Mouse (Mus musculus) layer of hippocampus, adult 2 months (tissue): ENCODE results near the gene Impdh1. TPM values are rescaled to one million over a fixed set of nuclear protein-coding genes. Genes with fewer than 3 reads are reported as not detected.
"Not testable (repeated sequence)": the region's sequence is repeated elsewhere in the genome, so short reads cannot be mapped to it uniquely, and the experiment has no call there.

ENCODE experiments used
- DNase-seq, 2 experiments: peaks; one replicate each; pipeline ENCODE4 v3.0.0; 2022; ENCODE audit warnings: low spot score in 2 of 2
- H3K27ac ChIP-seq: fragments of 200-600 bp; 2 replicates; pipeline ENCODE4 v1.8.1; 2022
- H3K4me3 ChIP-seq: fragments of 200-600 bp; 2 replicates; pipeline ENCODE4 v1.8.1; 2022; ENCODE audit warnings: mild to moderate bottlenecking
- CTCF ChIP-seq: fragments of 200-600 bp; conservative IDR thresholded peaks from 2 replicates; pipeline ENCODE4 v1.8.1; 2022; ENCODE audit warnings: antibody characterized with exemption, mild to moderate bottlenecking, moderate library complexity
- total RNA-seq, 2 experiments: library from RNA; stranded (reverse); gene quantifications; 2 replicates each; pipeline ENCODE4 v1.2.3; 2021

Gene Impdh1
- total RNA-seq, 2 experiments from 2014 or later: 40.7 to 47.5 TPM

DNA sequence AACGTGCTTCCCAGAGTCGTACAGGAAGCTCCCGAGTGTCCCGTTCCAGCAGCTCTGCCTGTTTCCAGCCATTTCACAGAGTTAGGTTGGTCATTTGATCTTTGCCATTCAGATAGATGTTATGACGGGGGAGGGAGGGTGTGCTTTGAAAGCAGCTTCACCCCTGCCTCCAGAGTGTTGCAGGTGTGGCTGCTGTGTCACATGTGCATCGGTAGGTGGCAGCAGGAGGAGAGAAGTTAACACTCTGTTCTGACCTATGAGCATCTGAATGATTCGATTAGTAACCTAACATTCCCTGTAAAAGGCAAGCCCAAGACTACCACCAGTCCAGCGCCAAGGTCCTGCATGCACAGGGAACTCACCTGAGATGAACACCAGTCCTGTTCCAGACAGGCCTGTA is 18.1 kb upstream of the Impdh1 start:
- Histone ChIP-seq H3K27ac (no peak overlapping the region), H3K4me3 (no peak overlapping the region)
- TF ChIP-seq CTCF: peak; percentile 70
- no peak for DNase-seq

DNA sequence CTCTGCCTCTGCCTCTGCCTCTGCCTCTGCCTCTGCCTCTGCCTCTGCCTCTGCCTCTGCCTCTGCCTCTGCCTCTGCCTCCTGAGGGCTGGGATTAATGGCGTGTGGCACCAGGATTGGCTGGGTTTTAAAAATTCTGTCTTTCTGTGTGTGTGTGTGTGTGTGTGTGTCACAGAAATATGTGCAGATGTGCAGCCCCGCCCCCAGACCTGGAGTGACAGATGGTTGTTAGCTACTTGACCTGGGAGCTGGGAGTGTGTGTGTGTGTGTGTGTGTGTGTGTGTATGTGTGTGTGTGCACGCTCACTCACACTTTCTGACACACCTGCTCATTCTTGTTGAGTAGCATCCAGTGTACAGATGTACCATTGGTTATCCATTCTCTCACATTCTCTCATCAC is 17.5 kb upstream of the Impdh1 start:
- no peak for DNase-seq
- no peak overlapping the region for H3K4me3 ChIP-seq
- TF ChIP-seq CTCF: no peak

DNA sequence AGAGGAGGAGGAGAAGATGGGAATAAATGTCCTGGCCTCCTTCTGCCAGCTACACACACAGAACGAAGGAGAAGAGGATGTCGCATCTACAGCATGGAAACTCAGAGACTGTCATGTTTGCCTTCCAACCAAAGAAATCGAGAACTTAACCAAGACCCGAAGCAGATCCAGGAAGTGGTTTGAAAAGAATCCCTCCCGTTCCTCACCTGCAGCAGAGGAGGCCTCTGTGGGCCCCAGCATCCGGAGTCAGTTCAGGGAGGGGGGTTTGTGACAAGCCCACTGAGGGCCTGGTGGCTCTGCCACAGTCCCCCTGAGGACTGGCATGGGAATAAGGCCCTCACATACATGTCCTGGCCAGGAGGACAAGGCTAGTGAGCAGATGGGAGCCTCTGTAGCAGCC is 16.2 kb upstream of the Impdh1 start:
- TF ChIP-seq CTCF: no peak
- no peak for DNase-seq
- Histone ChIP-seq H3K4me3 (no peak overlapping the region), H3K27ac (no peak overlapping the region)

More for the DNA sequence above, 17.5 kb upstream of the Impdh1 start:
- no peak overlapping the region for H3K27ac ChIP-seq

DNA sequence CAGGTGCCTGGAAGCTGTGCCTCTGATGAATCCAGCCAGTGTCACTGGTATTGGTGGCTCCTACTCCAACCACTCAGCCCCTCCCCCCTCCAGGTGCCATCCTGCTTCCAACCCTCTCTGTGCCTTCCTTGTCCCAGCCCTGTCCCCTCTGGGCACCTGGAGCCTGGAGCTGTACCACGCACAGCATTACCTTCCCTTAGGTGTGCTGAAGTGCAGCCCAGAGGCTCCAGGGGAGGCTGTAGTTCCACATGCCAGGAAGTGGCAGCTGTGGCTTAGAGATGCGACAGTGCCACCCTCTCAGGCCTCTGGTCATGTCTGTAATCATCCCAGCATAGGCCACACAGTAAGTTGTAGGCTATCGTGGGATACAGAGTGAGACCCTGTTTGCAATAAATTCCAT is 15.6 kb upstream of the Impdh1 start:
- Histone ChIP-seq H3K4me3 (no peak overlapping the region), H3K27ac (no peak overlapping the region)
- no peak for TF ChIP-seq CTCF

DNA sequence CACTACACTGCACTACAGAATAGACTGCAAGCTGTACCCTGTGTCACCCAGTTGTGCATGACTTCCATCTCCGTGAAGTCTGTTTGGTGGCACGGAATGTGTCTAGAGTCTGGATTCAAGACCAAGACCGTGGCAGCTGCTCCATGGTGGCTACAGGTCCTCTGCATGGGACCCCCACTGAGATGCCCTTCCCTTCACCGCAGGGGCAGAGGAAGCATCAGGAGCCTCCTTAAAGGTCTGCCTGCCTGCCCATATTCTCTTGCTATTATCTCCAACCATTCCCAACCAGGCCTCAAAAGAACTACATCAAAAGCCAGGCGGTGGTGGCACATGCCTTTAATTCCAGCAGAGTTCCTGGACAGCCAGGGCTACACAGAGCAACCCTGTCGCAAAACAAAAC is 14.2 kb upstream of the Impdh1 start:
- TF ChIP-seq CTCF: no peak
- Histone ChIP-seq H3K27ac (no peak overlapping the region), H3K4me3 (no peak overlapping the region)
- no peak for DNase-seq

More for the DNA sequence above, 15.6 kb upstream of the Impdh1 start:
- no peak for DNase-seq

DNA sequence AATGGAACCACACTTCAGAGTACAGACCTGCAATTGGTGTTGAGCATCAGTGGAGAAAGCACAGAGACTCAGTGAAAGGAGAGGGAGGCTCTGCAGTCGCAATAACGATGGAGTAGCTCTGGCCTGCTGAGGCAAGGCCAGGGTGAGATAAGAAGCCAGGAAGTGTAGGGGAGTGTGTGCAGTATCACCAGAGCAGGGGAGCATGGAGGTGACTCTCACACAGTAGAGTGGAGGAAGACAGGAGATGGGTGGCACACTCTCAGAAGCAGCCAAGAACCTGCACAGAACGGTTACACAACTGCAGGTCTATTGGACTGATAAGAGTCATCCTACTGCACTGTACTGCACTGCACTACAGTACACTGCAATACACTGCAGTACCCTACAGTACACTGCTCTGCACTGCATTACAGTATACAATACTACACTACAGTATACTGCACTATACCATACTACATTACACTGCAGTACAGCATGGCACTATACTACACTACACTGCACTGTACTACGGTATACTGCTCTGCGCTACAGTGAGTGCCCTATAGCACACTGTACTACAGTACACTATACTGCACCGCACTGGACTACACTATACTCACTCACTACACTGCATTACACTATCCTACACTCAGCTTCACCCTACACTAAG is 13.2 kb upstream of the Impdh1 start:
- TF ChIP-seq CTCF: no peak
- no peak for DNase-seq
- Histone ChIP-seq H3K4me3 (no peak overlapping the region), H3K27ac (no peak overlapping the region)

DNA sequence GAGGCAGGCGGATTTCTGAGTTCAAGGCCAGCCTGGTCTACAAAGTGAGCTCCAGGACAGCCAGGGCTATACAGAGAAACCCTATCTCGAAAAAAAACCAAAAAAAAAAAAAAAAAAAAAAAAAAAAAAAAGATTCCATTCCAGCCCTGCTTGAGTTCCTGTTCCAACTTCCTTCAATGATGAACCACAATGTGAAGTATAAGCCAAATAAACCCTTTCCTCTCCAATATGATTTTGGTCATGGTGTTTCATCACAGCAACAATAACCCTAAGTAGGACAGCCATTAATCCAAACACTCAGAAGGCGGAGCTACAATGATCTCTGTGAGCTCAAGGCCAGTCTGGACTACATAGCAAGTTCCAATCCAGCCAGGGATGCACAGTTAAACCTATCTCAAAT is 1.6 kb upstream of the Impdh1 start:
- DNase-seq, H3K4me3 ChIP-seq, H3K27ac ChIP-seq: not testable (repeated sequence)

DNA sequence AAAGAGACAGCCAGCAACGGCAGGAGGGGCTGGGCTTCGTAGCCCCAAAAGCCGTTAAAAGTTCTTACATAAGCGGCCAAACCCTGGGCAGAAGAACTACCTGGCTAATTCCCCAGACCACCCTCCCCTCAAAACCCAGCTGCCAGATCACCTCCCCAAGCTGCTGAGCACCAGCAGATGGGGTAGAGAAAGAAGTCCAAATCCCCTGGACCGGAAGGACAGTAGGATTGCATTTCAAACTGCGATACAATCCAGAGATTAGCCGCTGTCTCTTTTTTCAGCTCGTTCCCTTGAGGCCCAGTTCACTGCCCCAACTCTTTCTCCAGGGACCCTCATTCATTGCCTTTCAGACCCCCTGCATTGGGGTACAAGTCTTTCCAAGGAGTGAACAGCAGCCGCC is 983 bp downstream of the Impdh1 start:
- DNase-seq: no peak
- H3K4me3 ChIP-seq: peak overlapping the region; percentile 74
- TF ChIP-seq CTCF: no peak
- H3K27ac ChIP-seq: peak overlapping the region; percentile 82

DNA sequence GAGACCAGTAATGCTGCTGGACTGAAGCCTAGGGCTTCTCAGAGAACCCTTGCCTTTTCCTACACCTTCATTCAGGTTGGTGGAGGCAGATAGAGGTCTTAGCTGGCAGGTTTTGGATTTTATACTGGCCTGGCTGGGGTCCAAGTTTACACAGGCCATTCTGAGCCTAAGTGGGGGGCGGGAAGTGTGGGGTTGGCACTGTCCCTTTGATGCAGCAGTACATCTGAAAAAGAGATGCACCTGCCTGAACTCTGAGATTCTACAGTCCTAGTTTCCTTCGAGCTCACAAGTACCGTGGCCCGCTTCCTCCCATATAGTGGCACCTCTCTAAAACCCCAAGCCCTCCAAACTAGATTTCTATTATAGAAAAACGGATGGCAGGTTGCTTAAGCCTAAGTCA is 1.4 kb downstream of the Impdh1 start:
- Histone ChIP-seq H3K27ac (peak overlapping the region; percentile 82), H3K4me3 (peak overlapping the region; percentile 74)
- no peak for TF ChIP-seq CTCF
- no peak for DNase-seq

DNA sequence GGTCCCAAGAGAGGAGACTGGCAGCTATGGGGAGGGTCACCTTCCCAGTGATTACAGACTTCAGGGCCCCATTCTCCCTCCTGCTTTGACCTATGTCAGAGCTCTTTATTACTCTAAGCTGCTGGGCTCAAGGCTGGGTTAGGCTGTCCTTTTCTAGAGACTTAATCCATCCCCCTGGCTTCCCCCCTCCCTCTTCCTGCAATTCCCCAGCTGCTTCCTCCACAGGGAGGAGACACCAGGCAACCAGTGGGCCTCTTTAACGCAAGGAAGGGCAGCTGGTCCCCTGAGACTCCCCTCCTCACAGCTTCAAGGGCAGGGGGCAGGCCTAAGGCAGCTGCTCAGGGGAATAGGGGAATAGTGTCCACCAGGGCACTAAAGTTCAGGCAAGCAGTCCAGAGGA is 1.9 kb downstream of the Impdh1 start:
- DNase-seq: no peak
- 0 out of 2 replicates have a peak, but pooled peaks have one; percentile 21 for TF ChIP-seq CTCF
- Histone ChIP-seq H3K27ac (peak overlapping the region; percentile 39; the same call in 1 of the 2 replicates), H3K4me3 (no peak overlapping the region)

DNA sequence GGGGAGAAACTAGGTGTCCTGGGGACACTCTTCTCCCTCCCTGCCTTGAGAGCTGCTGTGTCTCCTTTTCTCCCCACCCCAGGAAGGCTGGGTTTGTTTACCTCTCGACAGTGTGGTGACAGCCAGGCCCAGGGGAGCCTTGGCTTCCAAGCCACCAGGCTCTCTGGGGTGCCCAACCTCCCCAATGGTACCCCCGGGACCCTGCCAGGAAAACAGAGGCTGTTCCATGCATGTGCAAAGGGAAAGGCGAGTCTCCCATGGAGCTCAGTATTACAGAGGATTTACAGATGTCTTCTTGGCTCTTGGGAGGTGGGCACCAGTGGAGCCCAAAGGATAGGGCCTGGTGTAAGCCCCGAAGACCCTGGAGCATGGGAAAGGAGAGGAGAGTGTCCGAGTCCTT is 2.7 kb downstream of the Impdh1 start:
- no peak for TF ChIP-seq CTCF
- peak overlapping the region; percentile 39; the same call in 1 of the 2 replicates for H3K27ac ChIP-seq
- no peak for DNase-seq
- no peak overlapping the region for H3K4me3 ChIP-seq

DNA sequence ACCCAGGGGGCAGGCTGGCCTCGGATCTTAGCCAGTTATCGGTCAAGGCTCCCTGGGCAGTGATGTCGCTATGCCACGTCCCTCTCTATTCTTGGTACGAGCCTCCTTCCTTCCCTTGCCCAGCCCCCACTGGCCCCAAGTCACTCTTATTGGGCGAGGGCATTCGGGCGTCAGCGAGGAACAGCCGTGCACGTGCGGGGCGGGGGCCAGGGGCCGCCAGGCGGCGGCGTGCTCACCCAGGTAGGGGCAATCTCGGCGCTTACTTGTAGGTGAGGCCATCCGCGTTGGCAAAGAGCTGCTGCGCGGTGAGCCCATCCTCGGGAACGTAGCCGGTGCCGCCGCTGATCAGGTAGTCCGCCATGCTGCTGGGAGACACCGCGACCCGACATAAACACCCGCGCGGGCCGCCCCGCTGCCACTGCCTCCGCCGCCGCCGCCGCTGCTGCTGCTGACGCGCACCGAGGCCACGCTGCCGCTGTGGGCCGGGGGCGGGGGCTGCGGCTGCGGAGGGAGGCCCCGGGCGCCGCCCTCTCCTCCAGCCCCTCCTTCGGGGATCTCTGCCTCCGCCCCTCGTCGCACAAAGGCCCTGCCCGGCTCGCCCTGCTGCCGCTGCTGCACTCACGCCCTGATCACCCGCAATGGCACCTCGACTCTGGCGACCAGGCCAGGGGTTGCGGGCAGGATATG is 4.2 kb downstream of the Impdh1 start:
- Histone ChIP-seq H3K27ac (peak overlapping the region; percentile 90), H3K4me3 (peak overlapping the region; percentile 83)
- TF ChIP-seq CTCF: 0 out of 2 replicates have a peak, but pooled peaks have one; percentile 18
- peak; percentile 53 to 59 for DNase-seq

DNA sequence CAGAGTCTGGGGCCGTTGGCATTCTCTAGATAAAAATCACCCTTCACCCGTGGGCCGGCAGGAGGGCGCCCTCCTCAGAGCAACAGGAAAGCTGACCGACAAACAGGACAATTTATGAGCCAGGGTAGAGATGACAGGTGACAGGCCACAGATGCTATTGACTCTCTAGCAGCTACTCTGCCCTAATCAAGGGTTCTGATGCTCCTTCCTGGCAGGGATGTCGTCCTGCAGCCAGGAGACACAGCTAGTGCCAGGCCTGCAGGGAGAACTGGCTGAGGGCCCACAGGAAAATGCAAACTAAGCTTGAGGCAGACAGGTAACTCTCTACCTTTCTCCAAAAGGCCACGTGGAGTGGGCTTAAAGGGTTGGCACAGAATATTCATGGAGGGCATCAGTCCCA is 5.0 kb downstream of the Impdh1 start:
- DNase-seq: no peak

More for the DNA sequence above, 5.0 kb downstream of the Impdh1 start:
- 0 out of 2 replicates have a peak, but pooled peaks have one; percentile 7 for TF ChIP-seq CTCF
- Histone ChIP-seq H3K27ac (peak overlapping the region; percentile 90), H3K4me3 (peak overlapping the region; percentile 83)
